Mouse (Mus musculus) cerebellum, adult 18-20 months (tissue): ENCODE results near the gene Clec16a.

Experiments
- DNase-seq, 2 experiments: peaks; one replicate each; pipeline ENCODE4 v3.0.0; 2021

Gene Clec16a

DNA sequence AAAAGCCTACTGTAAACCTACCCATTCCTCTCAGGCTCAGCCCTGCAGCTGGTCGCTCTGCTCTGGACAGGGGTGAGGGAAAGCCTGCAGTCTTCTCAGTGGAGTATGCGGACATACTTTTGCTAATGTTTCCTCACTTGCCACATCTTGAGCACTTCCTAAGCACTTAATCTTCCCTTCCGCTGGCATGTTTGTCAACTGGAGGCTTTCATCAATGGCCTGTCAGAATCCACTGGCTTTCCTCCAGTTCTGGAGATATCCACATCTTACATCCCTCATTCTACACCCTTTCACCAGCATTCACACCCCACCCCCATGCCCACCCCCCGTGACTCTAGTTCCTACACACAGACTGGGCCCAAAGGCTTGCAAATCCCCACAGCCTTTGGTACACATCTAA is 182.5 kb downstream of the Clec16a start:
- no peak for DNase-seq

DNA sequence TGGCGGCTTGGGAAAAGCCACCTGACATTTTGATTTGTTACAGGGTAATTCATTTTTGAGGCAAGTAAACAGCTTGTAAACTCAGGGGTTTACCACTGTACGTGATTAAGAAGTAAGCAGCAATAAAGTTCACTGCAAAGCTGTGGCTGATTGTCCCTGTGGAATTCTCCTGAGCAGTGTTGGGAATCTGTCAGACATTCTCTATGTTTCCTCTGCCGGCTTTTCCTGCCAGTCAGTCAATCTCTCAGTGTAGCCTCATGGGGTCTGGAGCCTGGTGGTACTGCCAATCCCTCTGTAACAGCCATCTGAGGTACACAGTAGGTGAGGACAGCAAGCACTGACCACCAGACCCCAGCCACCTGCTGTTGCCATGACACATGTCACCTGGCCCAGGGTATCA is 183.7 kb downstream of the Clec16a start:
- no peak for DNase-seq

DNA sequence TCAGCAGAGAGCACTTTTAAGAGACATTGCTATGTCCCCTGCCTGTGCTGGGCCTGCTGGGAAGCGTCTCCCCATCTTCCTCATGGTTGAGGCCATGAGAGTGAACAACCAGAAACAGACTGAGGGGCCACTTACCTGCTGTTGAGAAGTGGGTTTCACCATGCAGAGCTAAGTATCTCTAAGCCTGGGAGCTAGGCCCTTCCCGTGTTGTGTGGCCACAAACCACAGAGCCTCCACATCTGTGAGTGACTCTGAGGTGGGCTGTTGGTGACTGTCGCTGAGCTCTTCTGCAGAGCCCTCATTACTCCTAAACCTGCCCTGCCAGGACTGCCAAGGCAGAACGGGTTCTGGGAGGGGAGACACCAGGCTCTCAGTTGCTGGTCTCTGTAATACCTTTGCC is 185.8 kb downstream of the Clec16a start:
- no peak for DNase-seq

DNA sequence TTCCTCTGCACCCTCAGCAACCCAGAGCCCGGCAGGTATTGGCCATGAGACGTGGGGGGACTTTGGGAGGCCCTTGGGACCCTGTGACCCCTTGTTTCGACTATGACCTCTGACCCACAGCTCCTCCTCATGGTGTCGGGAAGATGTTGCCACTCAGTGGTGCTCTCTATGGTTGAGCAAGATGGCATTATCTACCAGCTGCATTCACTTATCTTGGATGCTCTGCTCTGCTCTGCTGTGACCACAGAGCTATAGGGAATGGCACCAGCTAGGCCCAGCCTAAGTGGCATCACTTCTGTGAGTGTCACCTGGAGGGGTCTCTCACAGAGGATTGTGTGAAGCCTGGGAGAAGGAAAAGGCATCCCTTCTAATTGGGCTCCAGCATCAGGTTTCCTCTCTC is 186.6 kb downstream of the Clec16a start:
- DNase-seq = no peak

DNA sequence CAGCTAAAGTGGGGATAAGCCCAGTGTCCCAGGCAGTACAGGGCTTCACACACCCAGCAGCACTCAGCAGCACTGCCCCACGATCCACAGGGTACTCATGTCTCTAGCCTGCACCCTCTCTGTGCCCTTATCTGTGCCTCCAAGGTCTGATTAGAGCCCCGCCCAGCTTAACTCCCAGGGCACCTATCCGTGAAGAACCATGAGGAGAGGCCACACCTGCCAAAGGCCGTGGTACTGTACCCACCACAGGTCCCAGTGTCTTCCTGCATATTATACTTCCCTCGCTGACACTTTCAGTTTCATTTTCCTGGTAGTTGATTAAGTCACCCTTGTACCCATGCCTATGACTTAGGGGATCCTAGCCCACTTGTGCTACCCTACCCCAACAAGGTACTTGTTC is 187.3 kb downstream of the Clec16a start:
- DNase-seq = no peak

DNA sequence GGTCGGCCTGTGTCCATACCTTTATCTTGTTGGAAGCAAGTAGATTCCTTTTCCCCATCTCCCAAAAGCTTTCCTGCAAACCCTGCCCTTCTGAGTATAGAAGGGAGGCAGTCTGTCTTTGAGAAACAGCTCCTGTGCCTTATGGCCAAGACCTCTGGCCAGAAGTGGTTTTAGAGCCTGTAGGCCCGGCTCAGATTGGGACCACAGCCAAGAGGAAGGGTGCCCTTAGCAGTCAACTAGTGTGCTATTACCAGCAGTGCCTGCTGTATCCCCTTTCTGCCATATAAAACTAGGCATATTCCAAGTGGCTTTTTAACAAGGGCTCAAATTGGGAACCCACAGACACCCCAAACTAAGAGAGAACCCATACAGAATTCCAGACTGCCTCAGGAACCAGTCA is 190.6 kb downstream of the Clec16a start:
- no peak for DNase-seq

DNA sequence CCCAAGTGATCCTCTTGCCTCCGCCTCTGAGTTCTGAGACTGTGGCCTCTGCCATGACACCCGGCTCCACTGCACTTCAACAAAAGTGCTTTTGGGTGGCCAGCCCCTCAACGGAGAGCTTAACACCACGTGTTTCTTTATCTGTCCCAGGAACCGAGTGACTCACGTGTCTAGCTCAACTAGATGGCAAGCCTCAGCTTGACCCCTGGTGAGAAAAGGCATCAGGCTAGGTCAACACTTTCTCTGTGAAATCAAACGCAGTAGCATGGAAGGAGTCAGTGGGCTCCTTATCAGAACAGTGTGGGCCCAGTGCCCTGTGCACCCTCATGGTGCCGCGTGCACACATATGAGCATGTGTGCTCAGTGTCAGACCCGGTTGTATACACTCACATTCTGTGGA is 191.2 kb downstream of the Clec16a start:
- no peak for DNase-seq

DNA sequence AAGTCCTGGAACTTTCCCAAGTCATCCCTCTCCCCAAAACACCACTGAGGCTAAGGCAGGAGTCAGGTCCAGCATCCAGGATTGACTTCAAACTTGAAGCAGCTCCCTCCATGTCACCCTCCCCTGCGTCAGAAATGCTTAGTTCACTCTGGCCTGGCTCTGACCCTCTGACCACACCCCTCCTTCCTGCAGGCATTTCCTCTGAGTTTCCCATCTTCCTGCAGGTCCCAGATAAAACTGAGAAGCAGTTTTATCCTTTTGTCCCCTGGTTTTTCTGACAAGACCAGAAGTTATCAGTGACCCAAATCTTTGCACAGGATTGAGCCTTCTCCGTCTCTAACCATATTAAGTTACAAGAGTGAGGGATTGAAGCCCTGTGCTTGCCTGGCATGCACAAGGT is 192.4 kb downstream of the Clec16a start:
- no peak for DNase-seq

DNA sequence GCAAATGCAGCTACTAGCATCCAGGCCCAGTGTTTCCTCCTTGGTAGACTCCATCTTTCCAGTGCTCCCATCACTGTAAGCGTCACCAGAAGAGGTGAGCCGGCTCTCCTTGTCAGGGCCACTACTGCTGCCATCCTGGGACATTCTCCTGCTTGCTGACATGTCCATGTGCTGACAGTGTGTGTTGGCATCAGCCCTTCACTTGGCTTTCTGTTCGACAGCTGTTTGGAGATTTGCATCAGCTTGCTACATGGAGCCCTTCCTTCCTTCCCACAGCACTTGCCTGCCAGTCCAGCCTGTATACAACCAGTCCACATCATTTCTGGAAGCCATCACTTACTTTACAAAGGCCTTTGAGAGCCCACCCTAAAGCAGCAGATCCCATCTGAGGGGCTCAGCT is 193.7 kb downstream of the Clec16a start:
- DNase-seq = no peak

DNA sequence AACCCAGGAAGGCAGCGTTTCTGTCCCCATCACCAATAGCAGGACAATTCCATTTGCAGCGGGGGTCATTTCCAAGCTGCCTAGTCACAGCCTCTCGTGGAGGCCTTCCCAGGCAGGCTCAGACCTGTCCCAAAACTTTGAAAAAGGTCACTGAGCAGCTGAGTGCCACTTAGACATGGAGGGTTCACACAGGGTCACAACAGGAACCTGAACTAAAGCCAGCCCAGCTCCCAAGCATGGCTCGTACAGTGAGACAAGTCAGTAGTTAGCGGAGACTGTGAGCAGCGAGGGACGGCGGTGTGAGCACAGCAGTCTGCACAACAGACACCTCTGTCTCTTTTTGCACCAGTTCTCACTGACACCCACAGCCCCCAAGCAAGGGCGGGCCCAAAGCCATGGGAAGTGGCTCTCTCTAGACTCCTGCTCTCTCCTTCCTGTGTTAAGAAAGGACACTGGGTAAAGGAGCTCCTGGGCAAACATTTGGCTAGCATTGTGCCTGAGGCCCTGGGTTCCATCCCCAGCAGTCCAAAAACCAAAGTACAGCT is 194.8 kb downstream of the Clec16a start:
- no peak for DNase-seq

DNA sequence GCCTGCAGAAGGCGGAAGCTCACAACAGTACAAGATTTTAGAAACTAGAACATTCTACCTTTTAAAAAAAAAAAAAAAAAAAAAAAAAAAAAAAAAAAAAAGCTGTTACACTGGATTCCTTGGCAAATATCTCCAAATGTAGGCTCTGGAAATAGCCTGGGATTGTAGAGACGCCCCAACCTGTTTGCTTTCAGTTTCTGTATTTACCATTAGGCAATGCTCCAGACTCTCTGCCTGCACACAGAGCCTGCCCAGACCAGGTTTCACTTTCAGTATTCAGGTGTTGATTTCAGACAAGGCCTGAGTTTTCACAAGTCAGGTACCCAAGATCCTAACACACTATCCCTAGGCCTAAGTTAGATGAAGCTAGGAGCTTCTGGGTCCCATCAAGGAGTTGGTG is 195.9 kb downstream of the Clec16a start:
- no peak for DNase-seq

DNA sequence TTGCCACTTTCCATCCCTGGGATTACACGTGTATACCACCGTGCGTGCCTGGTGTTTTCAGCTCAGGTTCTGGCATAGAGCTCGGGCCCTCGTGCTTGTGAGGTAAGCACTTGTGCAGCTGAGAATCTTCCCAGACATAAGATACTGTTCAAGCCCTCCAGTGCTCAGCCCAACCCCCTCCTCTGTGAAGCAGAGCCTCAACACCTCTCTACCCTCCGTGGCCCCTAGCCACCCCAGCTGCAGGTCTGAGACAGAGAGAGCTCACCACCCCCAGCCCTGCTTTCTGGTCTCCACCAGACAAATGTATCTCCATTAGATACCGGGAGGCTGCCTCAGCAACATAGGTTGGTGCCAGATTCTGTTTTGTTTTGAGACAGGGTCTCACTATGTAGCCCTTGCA is 204.1 kb downstream of the Clec16a start:
- DNase-seq = no peak

DNA sequence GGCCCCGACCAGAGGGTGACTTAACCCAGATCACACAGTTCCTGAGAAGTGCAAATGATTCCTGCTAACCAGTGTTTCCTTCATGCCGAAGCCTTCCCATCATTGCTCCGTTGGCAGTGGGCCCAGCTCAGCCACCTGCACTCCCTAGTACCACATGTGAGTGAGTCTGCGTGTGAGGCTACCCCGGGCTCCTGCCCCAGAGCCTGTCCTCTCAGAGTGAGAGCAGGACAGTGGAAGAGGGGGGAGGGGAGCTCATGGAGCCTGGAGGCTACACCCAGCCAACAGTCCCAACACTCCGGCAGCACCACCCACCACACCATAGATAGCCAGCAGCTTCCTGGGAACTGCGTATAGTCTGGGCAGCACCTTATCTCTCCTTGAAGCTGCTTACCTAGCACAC is 204.7 kb downstream of the Clec16a start:
- DNase-seq = peak; percentile 82 to 86

DNA sequence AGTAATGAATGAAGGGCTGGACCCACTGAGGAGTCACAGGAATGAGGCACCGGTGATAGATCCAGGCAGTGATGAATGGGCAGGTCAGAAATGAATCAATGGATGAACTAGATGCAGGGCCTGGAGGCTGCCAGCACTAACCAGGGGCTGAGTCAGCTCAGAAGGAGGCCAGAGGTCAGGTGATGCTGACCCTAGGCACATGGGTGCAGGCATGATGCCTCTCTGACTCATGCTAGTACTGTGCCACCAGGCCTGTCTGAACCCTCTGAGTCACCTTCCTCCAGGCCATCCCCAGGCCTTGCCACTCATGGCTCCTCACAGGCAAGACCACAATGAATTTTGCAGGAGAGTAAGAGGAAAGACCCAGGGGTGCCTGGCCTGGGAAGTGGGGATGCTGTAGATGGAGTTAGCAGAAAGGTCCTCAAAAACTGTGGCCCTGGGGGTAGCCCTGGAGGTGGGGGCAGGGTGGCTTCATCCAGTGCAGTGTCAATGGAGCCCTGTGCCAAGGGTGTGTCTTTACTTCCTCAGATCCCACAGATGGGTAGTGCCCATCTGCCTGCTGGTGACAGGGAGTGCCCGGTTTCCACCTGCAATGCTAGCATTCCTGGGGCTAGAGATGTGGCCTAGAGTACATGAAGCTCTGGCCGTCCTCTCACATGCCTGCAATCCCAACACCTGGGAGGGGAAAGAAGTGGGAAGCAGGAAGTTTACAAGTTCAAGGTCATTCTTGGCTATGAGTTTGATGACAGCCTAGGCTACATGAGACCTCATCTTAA is 209.6 kb downstream of the Clec16a start:
- DNase-seq = no peak

DNA sequence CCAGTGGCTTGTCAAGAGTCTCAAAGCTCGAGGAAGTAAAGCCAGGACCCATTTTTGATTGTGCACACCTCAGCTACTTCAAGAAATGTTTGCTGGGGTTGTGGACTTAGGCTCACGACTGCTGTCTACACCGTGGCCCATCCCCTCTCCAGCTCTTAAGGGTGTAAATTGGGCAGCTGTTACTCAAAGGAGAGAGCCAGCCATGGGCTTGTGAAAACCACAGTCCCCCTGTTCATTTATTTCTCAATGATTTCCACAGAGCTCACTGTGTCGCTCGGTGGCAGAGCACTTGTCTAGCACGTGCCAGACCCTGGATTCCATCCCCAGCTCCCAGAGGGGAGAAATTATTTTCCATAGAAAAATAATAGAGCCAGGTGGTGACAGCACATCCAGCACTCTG is 211.0 kb downstream of the Clec16a start:
- DNase-seq = no peak

DNA sequence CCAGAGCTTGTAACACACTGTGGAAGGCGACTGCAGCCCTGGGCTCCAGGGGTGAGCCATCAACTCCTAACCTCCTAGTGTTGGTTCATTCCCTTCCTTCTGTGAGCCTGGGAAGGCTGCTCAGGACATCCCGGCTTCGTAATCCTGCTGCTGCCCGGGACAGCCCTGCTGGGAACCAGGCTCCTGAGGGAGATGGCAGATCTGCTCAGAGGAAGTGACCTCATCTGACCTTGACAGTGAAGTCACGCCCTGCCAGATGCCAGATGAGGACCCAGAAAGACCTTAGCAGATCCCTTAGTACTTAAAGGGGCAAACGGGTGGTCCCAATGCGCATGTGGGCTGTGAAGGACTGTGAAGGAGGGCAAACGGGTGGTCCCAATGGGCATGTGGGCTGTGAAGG is 216.0 kb downstream of the Clec16a start:
- no peak for DNase-seq

DNA sequence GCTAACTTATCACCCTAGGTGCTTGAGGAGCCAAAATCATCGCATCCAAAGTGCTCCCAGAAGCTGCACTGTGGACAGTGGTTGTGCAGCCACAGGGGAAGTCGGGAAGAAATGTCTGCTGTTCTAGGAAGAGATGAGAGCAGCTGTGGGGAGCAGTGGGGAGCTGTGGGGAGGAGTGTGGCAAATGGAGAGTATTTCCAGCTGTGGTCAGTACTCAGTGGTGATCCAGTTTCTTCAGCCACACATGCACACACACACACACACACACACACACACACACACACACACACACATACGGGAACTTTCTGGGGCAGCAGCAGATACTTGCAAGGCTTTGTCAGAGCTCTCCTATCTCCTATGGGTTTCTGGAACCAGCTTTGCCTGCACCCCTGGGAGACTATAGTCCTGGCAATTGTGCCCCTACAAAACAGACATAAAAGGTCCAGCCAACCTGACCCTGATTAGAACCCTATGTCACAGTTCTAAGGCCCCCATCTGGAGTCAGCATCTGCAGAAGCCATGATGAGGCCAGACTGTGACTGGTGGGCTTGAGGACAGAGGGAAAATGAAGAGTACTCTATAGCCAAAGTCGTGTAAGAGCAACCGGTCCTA is 217.5 kb downstream of the Clec16a start:
- DNase-seq = no peak

DNA sequence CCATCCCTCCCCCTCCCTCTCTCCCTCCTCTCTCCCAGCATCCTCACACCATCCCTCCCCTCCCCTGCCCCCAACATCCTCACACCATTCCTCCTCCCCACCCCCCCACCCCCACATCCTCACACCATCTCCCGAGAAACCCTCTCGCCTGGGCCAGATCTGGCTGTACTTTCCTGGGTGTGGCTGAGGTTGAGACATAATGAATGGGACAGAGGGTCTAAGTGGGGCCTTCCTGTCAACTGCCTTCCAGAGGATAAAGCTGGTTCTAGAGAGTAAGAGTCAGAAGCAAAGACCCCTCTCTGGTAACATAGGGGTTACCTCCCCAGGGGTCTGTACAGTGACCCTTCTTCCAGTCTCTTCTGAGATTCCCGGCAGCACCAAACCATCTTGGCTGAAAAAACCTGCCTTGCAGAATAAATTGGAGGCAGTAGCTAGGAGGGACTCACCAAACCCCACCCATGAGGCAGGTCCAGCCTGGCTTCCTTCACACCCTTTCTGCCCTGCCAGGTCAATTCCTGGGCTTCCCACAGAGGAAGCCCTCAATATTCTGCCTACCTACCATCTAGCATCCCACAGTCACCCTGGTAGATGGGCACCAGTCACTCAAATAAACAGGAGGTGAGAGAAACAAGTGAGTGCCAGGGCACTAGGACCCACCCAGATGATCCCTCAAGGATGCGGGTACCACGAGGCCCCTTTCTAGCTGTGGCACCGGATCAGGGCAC is 218.6 kb downstream of the Clec16a start:
- DNase-seq = no peak

DNA sequence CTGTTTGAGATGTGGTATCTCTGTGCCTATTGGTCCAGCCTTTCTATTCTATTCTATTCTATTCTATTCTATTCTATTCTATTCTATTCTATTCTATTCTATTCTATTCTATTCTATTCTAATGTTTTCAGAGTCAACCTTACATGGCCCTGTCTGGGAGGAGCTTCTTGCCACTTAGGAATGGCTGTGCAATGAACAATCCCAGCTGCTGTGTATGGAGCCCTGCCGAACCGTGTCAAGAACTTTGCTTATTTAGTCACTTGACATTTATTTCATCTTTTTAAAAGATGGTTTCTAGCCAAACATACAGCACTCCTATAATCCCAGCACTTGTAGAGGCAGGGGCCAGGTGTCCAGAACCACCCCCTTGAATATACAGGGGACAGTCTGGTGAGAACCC is 219.2 kb downstream of the Clec16a start:
- DNase-seq = no peak

DNA sequence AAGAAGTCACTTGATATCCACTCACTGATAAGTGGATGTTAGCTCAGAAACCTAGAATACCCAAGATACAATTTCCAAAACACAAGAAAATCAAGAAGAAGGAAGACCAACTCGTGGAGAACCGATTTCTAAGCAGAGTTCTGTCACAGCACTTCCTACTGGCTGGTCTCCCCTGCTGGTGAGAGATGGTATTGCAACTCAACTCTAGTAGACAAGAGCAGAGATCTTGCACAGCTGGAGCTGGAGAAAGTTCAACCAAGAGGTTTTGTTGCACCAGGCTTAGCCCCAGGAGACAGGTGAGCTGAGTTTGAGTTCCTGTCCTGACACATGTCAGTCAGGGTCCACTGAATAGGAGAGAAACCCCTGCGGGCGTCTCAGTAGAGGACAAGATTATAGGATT is 222.0 kb downstream of the Clec16a start:
- DNase-seq = peak; percentile 73 to 78

DNA sequence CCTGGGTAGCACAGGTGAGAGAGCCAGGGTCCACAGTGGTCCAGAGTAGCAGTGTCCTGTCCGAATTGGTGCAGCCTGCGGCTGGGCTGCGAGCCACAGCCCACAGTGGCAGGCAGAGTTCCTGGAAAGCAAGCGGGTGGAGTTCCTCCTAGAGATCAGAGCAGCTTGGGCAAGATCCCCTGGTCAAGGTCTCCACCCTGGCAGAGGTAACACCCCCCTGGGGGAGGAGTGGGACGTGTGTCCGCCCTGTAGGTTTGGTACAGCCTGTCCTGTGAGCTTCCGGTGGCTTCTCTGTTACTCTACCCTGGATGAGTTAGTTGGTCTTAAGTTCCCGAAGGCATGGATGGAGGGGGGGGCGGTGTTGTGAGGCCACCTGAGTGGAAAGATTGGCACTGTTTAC is 223.7 kb downstream of the Clec16a start:
- DNase-seq = no peak

DNA sequence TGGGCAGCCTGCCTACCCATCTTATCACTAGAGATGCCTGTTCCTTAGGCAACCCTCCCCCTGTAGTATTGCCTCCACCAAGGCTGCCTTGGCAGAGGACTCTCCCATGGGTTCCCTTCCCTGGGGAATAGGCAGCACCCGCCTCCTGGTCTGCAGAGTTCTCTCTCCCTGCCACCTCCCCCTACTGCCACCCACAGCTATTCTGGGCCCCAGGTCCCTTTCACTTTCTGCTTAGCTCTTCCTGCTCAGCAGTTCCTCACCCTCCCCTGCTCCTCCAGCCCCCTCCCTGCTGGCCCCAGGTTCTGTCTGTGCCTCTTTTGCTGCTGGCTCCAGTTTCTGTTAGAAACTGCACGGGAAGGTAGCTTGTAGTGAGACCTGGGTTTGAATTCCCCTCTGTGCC is 224.5 kb downstream of the Clec16a start:
- DNase-seq = no peak

DNA sequence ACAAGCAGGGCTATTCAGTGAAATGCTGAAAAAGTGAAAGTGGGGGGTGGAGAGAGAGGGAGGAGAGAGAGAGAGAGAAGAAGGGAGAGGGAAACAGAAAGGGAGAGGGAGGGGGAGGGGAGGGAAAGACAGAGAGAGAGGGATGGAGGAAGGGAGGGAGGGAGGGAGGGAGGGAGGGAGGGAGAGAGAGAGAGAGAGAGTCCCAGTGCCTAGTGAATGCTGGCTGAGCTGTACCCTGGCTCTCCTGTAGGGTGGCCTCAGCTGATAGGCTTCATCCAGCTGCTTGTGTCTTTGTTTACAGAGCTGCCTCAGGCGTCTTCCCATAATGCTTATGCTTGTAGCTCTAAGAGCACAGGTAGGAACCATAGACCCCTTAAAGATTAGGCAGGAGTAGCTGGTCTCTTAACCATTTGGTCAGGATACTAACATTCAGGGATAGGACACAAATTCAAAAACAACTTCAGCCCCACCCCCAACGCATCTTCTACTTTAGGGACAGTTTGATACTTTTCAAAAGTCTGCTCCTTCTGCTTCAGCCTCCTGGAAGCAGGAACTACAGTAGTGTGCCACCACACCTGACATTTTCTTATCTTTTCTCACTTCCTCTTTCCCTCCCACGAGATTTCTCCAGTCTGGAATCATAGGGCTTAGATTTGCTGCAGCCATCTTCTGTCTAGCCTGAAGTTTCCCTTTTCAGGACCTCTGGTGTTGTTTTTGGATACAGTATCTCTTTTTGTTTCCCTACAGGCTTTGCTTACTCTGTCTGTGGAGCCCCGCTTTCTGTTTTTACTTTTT is 225.6 kb downstream of the Clec16a start:
- no peak for DNase-seq
